Mouse (Mus musculus) splenic B cell, adult 2 months (primary cell): ENCODE measurements around the gene C130026I21Rik.

ENCODE experiments used
- DNase-seq: peaks from one replicate; pipeline ENCODE4 v3.0.0-alpha.2; 2011; ENCODE audit warnings: low read depth, low spot score
- H3K27me3 ChIP-seq: 2 replicates; pipeline ENCODE4 v1.6.1; 2012; ENCODE audit warnings: mild to moderate bottlenecking, low read length, moderate library complexity, mixed read lengths; ENCODE audit not compliant: control insufficient read depth, poor library complexity, insufficient read depth, severe bottlenecking
- H3K36me3 ChIP-seq: 2 replicates; pipeline ENCODE4 v1.6.1; 2012; ENCODE audit warnings: mild to moderate bottlenecking, low read length, moderate library complexity, mixed read lengths; ENCODE audit not compliant: control insufficient read depth, poor library complexity, insufficient read depth, severe bottlenecking

Gene C130026I21Rik

DNA sequence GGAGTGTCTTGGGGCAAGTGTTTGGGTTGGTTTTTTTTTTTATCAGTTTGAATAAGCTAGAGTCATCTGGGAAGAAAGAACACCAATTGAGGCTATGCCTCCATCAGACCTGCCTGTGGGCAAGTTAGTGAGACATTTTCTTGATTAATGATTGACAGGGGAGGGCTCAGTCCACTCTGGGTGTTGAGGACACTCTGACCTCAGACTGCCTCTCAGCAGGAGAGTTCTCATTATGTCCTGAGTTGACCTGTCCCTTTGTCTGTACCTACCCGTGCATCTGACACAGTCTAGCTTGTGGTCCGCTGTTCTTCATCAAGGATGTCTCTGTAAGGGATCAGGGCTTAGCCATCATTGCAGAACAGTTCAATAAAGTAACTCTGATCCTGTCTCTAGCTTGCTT, 323.0 kb downstream of the C130026I21Rik start:
- no peak for DNase-seq
- Histone ChIP-seq H3K36me3 (no peaks in the 10 kb centered on the region), H3K27me3 (no peaks in the 10 kb centered on the region)

GRCm38 (mm10) chr1:84945950-84946349, 324.4 kb downstream of the C130026I21Rik start:
- no peak for DNase-seq
- no peaks in the 10 kb centered on the region for H3K36me3 ChIP-seq

DNA sequence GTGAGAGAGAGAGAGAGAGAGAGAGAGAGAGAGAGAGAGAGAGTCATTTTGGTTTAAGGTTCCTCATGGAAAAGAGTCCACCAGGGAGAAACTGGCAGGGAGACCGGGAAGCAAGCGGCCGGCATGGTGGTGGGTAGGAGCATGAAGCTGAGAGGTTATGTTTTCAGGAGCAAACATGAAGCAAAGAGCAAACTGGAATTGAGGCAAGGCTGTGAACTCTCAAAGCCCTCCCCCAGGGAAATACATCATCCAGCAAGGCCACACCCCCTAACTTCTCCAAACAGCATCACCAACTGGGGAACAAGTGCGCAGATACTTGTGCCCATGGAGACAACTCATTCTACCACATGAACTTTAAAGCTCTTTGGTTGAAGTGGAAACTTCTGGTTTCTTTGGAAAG, 326.8 kb downstream of the C130026I21Rik start:
- Histone ChIP-seq H3K27me3 (no peaks in the 10 kb centered on the region), H3K36me3 (no peaks in the 10 kb centered on the region)
- no peak for DNase-seq

More at GRCm38 (mm10) chr1:84945950-84946349, 324.4 kb downstream of the C130026I21Rik start:
- H3K27me3 ChIP-seq = no peaks in the 10 kb centered on the region
